ENCODE assay signal across 14 mouse cellular contexts in the genomic region with DNA sequence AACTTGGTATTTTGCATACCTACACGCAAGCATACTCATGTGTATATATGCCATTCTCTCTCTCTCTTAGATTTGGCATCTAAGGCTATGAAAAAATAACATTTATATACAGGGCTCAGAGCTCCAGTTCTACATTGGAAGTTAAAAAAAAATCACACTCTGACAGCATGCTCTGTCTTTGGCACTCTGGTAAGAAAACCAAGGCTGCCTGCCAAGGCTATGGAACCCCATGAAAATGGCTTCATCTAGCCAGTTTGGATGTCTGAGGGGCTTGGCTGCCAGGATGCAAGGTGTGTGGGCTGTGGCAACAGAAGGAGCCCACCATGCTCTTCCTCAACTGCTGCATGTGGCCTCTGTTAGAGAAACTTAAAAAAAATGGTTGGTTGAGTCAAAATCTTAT.
A peak's percentile ranks its signal among the peaks of the same experiment; 100 is the strongest.
DNase-seq lines count a peak whose midpoint lies in the region; ATAC-seq and TF ChIP-seq lines count a peak whose summit lies in the region.
"Had no signal": no experiment of that assay in that cellular context is flagged by ENCODE, and none has a peak within 500 bp of the region (broad histone marks: within the 10 kb centered on the region; RNA-seq: fewer than 3 reads in every experiment).

No protein-coding gene starts in this region.

- no peak for TF ChIP-seq CTCF in brain, embryonic 14.5 days (IDR thresholded peaks at IDR 0.05; ENCODE audit: borderline replicate concordance, extremely low read depth, insufficient read depth, insufficient read length)

- no peak for TF ChIP-seq POLR2A in brain, embryonic 14.5 days (IDR thresholded peaks at IDR 0.05; ENCODE audit: borderline replicate concordance, extremely low read depth, insufficient read depth, insufficient read length, poor library complexity, severe bottlenecking)

- ATAC-seq in frontal cortex, adult (ENCODE audit: low TSS enrichment) = peak; percentile 64

- DNase-seq in cerebellum, postnatal 25 days = peak; percentile 43 to 64
- no peak for DNase-seq in cerebellum, adult 11-12 months
- no peak for DNase-seq in frontal cortex, postnatal 10 days (ENCODE audit: low spot score in 2 of 2)
- DNase-seq in brain, embryonic 14.5 days (ENCODE audit: low read depth) = peak; percentile 66
- DNase-seq in layer of hippocampus, adult 9-11 months = peak; percentile 55
- DNase-seq in retina, postnatal 1 day = no peak
- DNase-seq: adrenal gland, postnatal 36 days; heart, postnatal 36 days; kidney, adult 2 months; liver, embryonic 13.5 days; lung, adult 2 months; lung, postnatal 14 days; right cerebral cortex, postnatal 14 days had no signal

Comparison
In these comparisons a context has a peak if more than half of its experiments do, and no peak if none do; other contexts are left out.
1. DNase-seq: peak in cerebellum, postnatal 25 days (2 of 2), brain, embryonic 14.5 days (single experiment) and layer of hippocampus, adult 9-11 months (single experiment); none in cerebellum, adult 11-12 months (single experiment), frontal cortex, postnatal 10 days (0 of 2) and retina, postnatal 1 day (single experiment).